Mouse (Mus musculus): Measurements from ENCODE around the gene Mfsd7a.

GRCm38 (mm10) chr5:108427186-108427585, 21.5 kb downstream of the Mfsd7a start:
- TF ChIP-seq CTCF (IDR thresholded peaks at IDR 0.05; ENCODE audit: low read depth, low read length): peak; percentile 90
- no peak for TF ChIP-seq GATA2 (IDR thresholded peaks at IDR 0.05; ENCODE audit: borderline replicate concordance, low read depth, low read length)

Data from G1E (cell line).